Mouse (Mus musculus): Measurements from ENCODE around the gene Camsap2. TPM values are rescaled to one million over a fixed set of nuclear protein-coding genes. Genes with fewer than 3 reads are reported as not detected.

The Camsap2 gene
- total RNA-seq, 4 experiments from 2014 or later = 123 to 147 (median 134) TPM

DNA sequence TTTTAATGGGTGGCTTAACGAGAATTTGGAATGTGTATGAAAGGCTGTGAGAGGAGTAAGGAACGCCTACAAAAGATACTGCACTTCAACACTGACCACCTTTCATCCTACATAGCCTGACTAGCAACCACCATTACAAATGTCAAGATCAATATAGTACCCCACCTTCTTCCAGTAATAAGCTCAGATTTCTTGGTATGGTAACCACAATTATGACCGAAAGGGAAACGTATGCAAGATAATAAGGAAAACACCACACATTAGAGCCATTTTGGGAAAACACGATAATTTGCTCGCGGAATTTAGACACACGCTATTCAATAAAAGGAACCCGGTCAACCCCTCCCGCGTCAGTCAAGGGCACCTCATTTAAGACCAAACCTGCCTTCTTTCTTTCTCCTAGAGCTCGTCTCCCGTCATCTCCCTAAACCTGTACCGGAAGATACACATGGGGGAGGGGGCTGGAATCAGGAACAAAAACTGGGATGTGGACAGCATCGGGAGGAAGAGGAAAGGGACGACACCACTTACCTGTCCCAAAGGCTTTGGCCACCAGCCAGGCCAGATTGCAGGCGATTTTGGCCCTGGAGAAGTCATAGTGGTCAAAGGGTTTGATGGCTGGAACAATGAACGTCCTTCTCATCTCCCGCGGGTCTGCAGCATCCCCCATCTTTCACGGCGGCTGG is 993 bp downstream of the Camsap2 start:
- peak in 1 of 2 experiments; percentile 44 for DNase-seq (ENCODE audit: low spot score in 2 of 2)

DNA sequence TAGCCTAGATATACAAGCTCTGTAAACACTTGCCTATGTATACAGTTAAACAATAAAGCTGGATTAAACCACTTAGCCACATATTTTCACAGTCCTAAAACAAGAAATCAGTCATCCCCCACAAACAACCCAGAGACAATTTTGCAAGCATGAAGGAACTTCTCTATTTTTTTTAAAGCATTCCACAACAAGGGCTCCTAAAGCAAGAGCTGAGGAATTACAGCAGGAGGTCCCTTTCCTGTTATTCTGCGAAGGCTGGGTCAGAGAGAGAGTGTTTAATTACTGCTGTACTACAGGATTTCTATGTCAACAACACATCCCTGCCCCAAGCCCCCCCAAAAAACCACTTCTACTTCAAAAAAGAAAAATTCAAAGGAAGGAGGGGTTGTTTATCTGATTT is 1.6 kb downstream of the Camsap2 start:
- DNase-seq (ENCODE audit: low spot score in 2 of 2) = no peak

- DNase-seq (ENCODE audit: low spot score in 2 of 2) = no peak
Measured at GRCm38 (mm10) chr1:136343727-136344126, 2.2 kb downstream of the Camsap2 start.

DNA sequence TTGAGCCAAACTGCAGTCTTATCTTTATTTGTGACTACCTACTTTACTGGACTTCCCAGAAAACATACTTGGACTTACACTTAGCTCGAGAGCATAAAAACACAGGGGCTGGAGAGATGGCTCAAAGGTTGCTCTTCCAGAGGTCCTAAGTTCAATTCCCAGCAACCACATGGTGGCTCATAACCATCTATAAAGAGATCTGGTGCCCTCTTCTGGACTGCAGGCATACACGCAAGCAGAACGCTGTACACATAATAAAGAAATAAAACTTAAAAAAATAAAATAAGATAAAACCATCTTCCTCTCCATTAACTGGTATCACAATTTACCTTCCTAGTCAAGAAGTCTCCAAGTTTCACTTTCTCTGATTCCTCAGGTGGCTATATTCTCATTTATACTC is 5.4 kb downstream of the Camsap2 start:
- DNase-seq (ENCODE audit: low spot score in 2 of 2) = no peak

GRCm38 (mm10) chr1:136334743-136335142 is 11.2 kb downstream of the Camsap2 start:
- no peak for DNase-seq (ENCODE audit: low spot score in 2 of 2)

DNA sequence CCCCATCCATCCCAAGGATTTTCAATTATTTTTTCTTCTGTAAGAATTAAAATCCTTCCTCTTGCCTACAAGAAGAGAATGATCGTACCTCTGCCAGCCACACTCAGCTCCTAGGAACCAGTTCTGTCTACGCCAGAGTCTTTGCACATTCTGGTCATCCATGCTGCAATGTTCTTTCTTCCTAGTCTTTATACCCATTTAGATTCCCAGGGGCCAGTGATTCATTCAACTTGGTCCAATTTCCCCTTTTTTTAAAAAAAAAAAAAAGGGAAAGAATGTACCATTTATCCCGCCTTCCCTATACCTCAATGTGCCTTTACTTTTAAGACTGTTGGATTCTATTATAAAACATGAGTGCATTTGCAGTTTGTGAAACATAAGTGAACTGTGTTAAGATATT is 12.4 kb downstream of the Camsap2 start:
- DNase-seq (ENCODE audit: low spot score in 2 of 2) = no peak

- DNase-seq (ENCODE audit: low spot score in 2 of 2) = no peak
Measured at GRCm38 (mm10) chr1:136333071-136333470, 12.8 kb downstream of the Camsap2 start.

DNA sequence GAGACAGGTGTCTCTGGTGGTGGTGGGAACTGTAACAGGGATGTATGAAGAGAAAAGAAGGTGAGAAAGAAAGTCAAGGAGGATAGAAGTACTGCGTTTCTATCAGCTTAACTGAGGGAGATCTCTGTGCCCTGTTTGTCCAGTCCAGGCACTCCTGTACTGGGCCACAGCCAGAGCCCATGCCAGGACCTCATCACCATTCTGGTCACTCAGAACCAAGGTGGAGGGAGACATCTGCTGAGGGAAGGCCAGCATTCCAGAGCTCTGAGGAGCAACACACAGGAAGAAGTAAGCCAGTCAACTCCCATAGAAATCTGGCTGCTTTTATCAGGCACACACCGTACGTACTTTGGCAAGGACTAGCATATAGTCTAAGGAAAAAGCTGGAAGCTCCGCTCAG is 14.1 kb downstream of the Camsap2 start:
- DNase-seq (ENCODE audit: low spot score in 2 of 2) = no peak

GRCm38 (mm10) chr1:136329426-136329825 is 16.5 kb downstream of the Camsap2 start:
- no peak for DNase-seq (ENCODE audit: low spot score in 2 of 2)

DNA sequence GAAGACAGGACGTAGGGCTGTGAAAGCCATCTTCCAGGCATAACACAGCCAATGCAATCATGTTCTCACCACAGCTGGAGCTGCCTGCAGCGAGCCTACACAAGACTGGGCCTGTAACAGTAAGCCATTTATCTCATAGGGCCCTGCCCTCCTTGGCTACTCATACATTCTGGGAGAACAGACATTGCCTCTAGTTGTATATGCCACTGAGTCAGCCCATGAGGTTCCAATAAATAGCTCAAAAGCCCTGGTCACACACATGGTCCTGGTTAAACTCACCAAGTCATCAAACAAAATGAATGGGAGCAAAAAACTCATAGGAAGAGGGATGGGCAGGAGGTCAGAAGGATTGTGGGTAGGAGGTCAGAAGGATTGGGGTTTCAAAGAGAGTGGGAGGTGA is 17.3 kb downstream of the Camsap2 start:
- DNase-seq (ENCODE audit: low spot score in 2 of 2) = no peak

DNA sequence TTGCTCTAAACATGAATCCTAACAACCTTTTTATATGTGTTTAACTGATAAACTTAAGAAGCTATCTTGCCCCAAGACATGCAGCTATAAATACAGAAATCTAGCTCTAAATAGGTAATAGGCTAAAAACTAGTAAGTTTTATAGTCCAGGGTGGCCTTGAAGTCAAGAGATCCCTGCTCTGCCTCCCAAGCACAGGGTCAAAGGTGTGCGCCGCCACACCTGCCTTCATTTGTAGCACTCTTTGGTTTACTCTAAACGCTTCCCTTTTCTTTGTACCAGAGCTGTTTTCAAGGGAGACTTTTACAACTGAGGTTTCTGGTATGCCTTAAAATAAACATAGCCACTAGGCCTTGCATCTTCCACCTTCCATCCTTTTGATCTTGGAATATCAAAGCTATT is 18.3 kb downstream of the Camsap2 start:
- no peak for DNase-seq (ENCODE audit: low spot score in 2 of 2)

DNA sequence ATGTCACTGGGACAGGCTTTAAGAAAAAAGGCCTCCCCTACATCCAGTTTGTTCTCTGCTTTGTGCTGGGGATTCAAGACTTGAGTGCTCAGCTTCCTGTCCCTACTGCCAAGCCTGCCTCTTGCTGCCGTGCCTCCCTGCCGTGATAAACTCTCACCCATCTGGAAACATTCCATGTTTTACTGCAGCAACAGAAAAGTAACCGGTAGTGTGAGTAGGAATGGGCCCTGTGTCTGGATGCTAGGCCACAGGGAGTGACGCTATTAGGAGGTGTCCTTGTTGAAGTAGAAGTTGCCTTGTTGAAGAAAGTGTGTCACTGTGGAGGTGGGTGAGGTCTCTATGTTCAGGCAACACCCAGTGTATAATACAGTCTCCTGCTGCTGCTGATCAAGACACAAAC is 20.0 kb downstream of the Camsap2 start:
- DNase-seq (ENCODE audit: low spot score in 2 of 2) = no peak

- DNase-seq (ENCODE audit: low spot score in 2 of 2) = no peak
Measured at GRCm38 (mm10) chr1:136322331-136322730, 23.6 kb downstream of the Camsap2 start.

- DNase-seq (ENCODE audit: low spot score in 2 of 2) = no peak
Measured at GRCm38 (mm10) chr1:136316317-136316716, 29.6 kb downstream of the Camsap2 start.

DNA sequence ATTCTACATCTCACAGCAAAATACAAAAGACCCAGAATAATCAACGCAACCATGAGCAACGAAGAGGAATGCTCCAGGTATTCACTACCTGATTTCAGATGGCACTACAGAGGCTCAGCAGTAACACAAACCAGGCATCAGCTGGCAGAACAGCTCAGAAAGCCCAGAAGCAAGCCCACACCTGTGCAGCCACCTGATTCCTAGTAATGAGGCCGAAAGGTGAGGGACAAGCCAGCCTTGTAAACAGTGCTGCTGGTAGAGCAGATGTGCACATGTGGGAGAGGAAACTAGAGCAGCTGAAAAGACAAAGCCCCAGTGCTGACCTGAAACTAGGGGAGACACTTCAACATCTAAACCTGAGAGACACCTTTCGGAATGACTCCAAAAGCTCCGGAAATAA is 36.7 kb downstream of the Camsap2 start:
- no peak for DNase-seq (ENCODE audit: low spot score in 2 of 2)

- DNase-seq (ENCODE audit: low spot score in 2 of 2) = peak in 1 of 2 experiments; percentile 32
Measured at GRCm38 (mm10) chr1:136306424-136306823, 39.5 kb downstream of the Camsap2 start.

DNA sequence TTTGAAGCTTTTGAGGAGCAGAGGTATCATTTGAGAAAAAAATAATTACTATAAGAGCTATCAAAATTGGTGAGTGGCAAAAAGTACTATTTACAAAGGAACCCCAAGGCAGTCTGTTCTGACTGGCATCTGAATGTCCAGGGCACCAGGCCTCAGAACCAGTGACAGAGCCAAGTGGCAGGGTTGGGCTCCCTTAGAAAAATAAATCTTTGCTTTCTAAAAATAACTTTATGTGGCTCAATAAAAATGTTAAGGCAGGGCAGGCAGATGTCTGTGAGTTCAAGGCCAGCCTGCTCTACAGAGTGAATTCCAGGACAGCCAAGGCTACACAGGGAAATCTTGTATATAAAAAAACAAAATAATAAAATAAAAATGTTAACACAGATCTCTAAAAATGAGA is 51.9 kb downstream of the Camsap2 start:
- no peak for DNase-seq (ENCODE audit: low spot score in 2 of 2)

- DNase-seq (ENCODE audit: low spot score in 2 of 2) = no peak
Measured at GRCm38 (mm10) chr1:136289803-136290202, 56.1 kb downstream of the Camsap2 start.

DNA sequence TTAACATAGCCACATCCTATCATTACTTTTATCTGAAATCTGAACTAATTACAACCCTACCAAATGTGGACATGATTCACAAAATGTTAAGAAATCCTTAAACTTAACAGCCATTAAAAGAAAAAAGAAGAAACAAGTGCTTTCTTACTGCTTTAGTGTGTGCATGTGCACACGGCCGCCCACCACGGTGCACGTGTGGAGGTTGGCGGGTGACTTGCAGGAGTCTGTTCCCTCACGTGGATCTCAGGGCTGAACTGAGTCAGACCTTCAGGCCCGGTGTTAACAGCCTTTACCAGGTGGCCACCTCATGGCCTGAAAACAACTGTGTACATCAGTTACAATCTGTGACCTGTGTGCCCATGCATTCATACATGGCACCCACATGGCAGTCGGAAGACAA is 68.5 kb downstream of the Camsap2 start:
- DNase-seq (ENCODE audit: low spot score in 2 of 2) = no peak

DNA sequence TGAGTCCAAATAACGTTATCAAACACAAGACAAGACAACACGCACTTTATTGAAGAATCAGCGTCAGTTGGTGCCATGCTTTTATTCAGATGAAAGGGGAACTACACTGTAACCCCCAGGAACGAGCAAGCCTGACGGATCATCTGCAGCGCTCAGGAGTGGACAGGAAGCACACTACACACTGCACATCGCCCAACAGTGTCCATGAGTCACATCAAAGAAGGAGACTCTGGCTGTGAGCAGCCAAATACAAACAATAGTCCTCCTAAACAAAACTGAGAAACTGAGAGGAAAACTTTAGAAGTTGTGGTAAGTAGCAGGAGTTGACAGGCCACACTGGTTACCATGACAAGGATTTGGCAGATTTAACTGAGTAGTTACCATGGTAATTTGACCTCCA is 77.7 kb downstream of the Camsap2 start:
- DNase-seq (ENCODE audit: low spot score in 2 of 2) = no peak

- no peak for DNase-seq (ENCODE audit: low spot score in 2 of 2)
Measured at GRCm38 (mm10) chr1:136266127-136266526, 79.8 kb downstream of the Camsap2 start.

DNA sequence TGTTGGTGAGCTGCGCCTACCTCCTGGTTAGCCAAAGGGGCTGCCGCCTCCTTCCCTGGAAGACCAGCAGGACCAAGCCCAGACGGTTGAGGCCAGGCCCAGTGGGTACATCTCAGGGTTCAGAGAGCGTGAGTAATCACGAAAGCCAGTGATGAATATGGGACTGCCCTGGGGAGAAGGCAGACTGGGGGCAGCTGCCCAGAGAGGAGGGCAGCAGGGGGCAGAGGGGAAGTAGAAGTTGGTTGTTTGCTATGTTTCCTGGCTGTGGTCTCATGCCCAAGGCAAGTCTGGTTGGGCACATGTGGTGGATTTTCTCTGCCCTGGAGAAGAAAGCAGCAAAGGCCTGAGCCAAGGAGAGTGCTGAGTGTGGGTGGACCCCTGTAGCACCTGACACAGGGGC is 82.5 kb downstream of the Camsap2 start:
- DNase-seq (ENCODE audit: low spot score in 2 of 2) = no peak

GRCm38 (mm10) chr1:136260635-136261238 is 85.2 kb downstream of the Camsap2 start, which contains the start of gene Gpr25:
Gene Gpr25 (minus strand): TSS chr1:136260873.
- no peak for DNase-seq (ENCODE audit: low spot score in 2 of 2)
